Mouse (Mus musculus): ENCODE measurements around the gene Rrnad1. TPM values are rescaled to one million over a fixed set of nuclear protein-coding genes. Genes with fewer than 3 reads are reported as not detected.

Rrnad1 gene
- total RNA-seq, 2 experiments from 2014 or later: 12.4 to 16.3 TPM

DNA sequence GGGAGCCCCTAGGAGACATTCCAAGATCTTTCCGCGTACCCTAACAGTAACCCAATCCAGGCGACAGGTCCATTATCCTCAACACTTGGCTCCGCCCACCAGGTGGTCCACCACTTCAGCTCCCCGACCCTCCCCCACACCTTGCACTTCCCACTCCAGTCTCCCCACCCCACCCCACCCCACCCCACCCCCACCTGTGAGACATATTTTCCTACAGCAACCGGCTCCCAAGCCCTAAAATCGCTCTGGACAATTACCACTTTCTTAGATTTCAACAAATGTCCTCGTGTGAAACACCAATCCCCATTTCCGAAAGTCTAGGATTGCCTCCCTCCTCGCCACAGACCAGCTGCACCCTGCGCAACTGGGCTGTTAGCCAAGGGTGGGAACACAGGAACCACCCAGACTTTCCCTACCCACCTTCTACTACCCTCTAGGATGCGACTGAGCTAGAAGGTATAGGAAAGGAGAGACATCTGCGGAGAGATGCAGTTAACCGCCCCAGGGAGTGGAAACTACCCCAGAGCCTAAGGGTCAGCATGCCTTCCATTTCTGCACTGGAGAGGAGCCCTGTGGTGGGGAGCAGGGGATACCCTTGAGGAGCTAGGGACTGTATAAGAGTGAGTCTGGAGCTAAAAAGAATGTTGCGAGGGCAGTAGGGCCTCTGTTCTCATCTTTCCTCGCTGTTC is 18.9 kb upstream of the Rrnad1 start:
- no peak for DNase-seq

DNA sequence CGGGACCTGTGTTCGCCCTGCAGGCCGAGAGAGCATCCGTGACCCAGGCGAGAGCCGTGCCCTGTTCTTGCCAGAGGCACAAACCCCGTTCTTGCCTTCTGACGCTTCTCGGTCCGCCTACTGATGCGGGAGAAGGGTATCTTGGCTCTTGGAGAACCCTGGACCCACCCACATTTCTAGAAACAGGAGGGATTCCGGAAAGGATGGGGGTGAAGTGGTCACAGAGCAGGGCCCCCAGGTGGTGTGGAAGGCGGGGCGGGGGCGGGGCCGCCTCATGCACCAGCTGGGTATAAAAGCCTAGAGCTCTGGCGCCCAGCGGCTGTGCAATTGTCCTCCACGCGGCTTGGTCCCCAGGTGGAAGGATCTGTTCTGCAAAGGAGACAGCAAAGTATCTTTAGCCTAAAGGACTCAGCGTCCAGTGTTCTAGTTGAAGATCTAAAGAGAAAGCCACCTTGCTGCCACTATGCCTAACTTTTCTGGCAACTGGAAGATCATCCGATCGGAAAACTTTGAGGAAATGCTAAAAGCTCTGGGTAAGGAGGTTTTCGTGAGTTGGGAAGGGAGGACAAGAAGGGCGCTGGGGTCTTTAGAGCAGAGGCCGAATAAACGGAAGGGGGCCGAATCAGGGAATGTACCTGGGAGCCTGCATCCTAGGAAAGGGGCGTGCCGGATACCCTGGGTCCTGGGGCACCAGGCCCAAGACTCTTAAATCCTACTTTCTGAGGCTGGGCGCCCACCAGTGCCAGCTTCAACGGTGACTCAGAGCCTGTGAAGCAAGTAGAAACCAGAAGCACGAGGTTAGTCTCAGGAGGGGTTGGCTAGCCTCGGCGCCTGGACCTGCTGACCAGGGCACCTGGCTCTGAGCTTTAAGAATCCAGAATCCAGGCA is 18.1 kb upstream of the Rrnad1 start, which contains the start of gene Crabp2:
Crabp2 (plus strand) TSS at position 289 of the 888 bp plus-strand sequence.
- DNase-seq: peak; percentile 16

DNA sequence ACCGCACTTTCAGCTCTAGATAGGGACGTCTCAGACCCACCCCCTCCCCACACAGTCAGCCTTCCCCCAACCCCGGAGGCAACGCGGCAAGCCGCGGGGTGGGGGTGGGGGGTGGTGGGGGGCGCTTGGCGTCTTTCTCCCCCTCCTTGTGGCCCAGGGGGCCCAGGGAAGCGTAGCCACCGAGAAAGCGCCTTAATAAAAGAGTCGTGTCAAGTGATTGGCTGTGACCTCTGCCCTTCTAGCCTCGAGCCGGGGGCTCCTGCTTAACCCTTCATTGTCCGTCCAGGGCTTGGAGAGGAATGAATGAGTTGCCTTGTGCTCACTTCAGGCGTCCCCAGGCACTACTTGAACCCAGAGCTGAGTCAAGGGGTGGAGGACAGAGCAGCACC is 17.3 kb upstream of the Rrnad1 start:
- DNase-seq: no peak

DNA sequence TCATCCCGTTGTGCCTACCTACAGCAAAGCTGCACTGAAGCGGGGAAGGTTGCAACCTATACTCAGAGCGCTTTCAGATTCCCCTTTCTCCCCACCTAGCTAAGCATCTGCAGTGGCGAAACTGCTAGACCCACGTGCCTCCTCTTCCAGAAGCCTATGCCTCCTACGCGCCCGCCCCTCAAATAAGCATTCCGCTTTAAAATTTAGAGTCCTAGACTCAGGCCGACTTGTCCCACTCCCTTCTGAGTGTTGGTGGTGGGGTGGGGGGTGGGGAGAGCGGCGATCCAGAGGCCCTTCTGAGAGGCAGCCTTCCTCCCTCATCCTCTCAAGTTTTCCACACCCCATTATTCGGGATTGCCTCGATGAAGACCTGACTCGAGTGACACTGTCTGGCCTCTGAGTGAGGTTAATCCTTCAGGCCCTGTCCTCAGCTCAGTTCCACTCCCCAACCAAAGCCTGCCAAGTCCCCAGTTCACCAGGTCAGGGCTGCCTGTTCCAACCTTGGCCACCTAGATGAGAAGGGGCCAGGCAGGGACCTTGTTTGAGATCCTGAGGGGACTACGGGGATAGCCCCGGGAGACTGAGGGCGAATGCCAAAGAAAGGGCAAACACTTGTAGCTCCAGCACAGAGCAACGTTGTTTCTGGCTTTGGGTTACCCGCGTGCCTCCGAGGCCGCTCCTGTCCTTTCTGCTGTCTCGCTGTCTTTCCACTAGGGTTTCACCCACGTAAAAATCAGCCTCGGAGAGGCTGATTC is 16.7 kb upstream of the Rrnad1 start:
- peak; percentile 18 for DNase-seq

DNA sequence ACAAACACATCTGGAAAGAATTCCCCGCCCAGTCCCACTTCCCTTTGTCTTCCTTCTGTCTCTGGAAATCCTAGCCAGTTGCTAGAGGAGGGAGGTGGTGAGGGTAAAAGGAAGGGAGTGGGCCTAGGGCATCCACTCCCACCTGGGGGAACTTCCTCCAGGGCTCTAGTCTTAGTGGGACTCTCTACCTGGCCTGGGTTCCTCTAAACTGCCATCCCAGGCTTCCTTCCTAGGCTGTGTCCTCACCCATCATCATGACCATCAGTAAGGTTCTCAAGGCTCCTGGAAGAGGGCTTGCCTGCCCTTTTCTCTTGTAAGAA is 16.0 kb upstream of the Rrnad1 start:
- no peak for DNase-seq

DNA sequence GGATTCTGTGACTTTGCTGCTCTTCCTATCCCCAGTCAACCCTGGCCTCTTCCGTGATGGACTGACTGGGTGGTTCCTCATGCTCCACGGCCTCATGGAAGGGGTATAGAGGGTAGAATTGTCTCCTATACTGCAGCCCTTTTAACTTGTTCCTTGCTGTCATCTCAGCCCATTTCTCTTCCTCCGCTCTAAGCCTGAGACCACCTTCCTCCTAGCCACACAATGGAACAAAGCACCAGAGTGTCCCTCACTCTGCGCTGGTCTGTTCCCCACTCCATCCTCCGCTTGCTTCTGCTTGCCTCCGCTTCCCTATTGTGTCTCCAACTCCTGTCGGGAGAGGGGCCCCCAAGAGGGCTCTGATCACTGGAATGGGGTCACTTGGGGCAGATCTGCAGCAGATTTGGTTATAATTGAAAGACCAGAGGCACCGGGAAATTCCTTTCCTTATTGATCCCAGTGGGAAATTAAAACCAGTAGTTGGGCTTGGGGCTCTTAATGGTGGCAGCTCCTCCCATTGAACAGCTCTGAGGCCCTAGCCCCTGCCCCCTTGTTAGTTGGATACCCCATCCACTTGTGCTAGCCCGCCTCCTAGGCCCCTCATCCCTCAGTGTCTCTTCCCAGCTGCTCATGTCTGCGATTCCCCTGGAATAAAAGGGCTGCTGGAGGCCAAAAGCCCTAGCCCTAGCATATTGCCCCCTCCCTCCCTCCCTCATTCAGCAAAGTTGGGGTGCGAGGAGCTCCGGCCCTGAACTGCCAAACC is 15.4 kb upstream of the Rrnad1 start:
- DNase-seq: no peak

DNA sequence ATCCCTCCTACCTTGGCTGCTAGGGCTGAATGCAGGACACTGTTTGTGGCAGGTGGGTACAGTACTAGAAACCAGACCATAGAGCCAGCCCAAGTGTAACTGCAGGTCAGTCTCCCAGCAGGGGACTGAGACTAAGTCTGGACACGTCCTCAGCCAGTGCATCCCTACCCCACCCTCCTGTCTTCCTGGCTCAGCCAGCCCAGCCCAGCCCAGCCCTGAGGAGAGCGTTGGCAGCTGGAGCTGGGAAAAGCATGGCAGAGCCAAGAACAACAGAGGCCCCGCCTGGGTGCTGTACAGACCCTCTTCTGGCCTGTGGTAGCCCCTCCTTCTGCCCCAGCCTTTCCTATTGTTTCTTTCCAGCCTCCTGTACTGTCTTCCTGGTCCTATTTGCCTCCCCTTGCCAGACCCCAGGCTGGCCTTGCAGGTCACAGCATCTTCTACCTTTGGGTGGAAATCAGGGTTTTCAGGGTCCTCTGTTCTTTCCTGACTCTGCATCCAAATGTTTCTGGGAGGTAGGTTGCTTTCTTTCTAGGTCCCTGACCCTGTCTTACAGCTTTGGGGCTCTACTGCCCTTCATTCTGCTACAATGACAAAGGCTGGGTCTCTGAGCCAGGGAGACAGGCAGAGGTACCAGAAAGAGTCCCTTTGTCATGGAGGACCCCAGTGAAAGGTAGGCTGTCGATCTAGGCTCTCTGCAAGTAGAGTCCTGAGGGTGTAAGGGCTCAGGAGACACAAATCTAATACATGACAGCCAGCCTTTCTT is 14.5 kb upstream of the Rrnad1 start:
- DNase-seq: no peak

DNA sequence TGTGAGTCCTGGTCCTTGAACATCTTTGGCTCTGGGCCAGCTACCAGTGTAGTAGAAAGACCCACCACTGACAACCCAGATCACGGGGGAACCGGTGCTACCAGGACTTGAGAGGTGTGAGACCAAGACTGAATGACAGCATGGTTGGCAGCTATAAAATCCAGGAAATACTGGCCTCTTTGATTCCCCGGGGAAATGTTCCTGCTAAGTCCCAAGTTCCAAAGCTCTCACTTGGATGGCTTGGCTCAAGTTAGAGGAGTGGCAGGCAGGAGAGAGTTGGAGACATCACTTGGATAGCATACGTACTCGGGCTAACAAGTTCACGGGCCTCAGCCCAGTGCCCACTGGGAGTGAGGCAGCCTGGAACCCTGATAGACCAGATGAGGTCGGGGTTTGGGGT is 13.1 kb upstream of the Rrnad1 start:
- no peak for DNase-seq

DNA sequence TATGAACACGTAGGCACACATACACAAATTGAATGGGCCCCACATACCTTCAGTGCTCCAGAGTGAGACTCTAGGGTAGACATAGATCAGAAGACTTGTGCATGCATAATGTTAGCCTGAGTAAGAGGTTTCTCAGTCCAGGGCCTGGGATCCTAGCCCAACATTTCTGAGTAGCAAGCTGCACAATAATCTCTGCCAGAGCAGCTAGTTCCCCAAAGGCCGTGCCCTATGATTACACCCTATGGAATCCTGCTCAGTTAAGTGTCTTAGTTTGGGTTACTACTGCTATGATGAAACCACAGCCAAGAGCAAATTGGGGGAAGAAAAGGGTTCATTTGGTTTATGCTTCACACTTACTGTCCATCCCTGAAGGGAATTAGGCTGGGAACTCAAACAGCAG is 12.0 kb upstream of the Rrnad1 start:
- DNase-seq: no peak

DNA sequence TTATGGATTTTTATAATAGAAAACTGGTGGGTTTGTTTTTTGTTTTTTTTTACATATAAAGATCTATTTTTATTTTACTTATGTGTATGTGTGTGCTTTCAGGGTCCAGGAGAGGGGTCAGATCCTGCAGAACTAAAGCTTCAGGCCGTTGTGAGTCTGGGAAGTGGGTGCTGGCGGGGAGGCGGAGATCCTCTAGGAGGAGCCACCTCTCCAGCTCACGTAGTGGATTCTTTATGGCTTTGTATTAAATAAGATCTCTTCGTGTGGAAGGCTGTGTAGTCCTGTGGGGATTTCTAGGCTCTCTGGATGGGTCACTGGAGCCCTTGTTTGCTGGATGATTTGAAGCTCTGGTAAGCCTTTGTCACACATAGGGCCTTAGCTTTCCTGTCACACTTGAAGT is 10.1 kb upstream of the Rrnad1 start:
- no peak for DNase-seq

DNA sequence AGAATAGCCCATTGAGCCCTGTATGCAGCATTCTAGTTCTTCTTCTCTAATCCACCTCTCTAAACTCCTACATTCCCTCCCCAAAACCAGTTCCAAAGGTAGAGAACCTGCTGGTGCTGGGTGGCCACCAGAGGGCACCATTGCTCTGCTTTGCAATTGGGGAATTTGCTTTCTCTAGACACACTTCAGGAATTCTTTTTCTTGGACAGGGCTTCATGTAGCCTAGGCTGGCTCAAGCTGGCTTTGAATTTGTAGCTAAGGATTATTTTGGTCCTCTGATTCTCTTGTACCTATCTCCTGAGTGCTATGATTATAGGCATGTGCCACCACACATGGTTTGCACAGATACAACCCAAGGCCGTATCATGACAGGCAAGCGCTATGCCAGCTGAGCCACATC is 5.3 kb upstream of the Rrnad1 start:
- peak; percentile 92 for DNase-seq

DNA sequence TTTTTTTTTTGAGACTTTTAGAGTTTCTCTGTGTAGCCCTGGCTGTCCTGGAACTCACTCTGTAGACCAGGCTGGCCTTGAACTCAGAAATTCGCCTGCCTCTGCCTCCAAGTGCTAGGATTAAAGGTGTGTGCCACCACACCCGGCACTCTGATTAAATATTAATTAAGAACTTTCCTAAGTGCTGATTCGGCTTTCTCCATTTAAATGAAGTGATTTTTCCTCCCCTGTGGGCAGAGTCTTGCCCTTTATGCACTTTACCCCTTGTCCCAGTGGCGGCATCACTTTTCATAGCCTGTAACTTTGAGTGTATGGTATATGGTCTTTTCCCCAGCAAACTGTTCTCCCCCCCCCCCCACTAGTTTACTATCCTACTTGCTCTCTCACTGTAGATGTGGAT is 4.7 kb upstream of the Rrnad1 start:
- no peak for DNase-seq

DNA sequence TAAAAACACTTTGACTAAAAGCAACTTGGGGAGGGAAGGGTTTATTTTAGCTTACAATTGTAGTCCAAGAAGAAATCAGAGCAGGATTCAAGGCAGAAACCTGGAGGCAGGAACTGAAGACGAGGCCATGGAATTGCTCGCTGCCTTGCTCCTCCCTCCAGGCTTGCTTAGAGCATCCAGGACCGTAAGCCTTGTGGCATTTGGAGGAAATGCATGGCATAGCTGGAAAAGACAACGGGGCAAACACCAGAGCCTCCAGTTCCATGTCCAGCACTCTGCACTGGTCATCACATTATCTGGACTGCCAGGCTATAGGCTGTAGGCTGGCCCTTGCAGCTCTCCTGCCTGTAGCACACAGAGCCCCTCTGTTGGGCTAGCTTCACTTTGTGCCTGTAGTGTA is 4.0 kb upstream of the Rrnad1 start:
- no peak for DNase-seq

DNA sequence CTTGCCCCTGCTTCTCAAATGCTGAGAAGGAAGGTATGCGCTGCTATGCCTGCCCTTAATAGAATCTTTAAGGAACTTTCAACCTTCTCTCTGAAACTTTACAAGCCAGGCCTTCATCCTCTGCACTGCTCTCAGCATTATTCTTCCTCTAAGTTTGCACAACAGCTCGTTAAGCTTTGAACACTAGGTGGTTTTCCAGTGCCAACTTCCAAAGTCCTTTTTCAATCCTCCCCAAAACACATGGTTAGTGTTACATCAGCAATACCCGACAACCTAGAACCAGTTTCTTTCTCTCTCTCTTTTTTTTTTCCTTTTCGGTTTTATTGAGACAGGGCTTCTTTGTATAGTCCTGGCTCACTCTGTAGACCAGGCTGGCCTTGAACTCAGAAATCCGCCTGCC is 3.5 kb upstream of the Rrnad1 start:
- DNase-seq: no peak

DNA sequence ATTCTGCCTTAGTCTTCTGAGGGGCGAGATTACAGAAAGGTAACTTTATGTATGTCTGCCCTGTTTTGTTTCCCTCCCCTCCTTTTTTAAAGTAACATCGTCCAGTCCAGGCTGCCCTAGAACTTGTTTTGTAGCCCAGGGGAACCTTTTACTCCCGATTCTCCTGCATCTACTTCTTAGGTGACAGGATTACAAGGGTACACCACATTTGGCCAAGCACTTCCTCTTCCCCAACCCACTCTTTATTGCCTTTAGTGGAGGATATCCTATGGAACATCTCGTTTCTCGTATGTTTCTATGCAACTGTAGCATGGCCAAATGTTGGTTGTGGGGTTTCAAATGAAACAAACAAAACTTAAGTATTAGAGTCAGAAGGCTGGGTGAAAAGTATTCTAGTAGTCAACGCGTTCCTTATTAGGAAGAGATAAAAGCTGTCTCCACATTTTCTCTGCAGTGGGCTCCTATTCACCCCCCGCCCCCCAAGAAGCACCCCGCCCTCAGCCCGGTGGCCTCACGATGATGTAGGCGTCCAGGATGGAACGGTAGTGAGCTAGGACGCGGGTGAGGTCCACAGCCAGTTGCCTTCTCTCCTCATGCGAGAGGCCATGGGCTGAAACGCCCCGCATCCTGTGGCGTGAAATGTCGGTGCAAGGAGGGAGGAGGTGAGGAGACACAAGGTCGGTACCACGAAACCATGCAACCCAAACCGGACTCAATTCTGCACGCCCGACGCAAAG is 1.0 kb downstream of the Rrnad1 start:
- DNase-seq: no peak

DNA sequence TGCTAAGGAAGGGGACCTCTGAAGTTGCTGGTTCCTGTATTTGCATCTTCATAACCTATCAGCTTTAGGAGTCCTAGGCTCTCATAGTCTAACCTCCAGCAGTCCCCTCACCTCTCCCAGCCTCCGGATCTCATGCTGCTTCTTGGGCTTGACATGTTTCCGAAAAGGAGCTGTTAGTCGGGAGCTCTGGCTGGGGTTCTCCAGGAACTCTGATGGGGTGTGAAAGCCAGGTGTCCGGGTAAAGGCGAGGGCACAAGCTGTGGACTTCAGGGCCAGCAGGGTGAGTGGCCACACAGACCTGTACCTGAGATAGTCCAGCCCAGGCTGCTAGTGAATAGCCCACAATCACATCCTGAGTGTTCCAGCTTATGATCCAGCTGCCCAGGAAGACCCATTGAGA is 3.1 kb downstream of the Rrnad1 start:
- DNase-seq: no peak

DNA sequence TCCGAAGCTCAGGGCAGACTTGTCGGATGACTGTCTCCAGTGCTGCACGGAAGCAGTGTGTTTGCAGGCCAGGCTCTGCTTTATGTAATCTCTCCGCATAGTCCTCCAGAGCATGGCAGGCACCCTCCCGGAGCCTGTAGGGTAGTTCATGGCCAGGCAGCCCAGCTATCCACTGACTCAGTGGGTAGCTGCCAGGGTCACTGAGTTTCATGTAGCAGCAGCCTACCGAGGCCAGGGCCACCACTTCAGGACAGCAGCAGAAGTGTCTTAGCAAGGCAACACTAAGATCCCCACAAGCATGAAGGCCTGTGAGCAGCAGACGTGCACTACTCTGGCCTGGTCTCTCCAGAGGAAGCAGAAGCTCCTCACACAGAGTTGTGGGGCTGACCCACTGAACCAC is 5.5 kb downstream of the Rrnad1 start:
- peak; percentile 52 for DNase-seq

DNA sequence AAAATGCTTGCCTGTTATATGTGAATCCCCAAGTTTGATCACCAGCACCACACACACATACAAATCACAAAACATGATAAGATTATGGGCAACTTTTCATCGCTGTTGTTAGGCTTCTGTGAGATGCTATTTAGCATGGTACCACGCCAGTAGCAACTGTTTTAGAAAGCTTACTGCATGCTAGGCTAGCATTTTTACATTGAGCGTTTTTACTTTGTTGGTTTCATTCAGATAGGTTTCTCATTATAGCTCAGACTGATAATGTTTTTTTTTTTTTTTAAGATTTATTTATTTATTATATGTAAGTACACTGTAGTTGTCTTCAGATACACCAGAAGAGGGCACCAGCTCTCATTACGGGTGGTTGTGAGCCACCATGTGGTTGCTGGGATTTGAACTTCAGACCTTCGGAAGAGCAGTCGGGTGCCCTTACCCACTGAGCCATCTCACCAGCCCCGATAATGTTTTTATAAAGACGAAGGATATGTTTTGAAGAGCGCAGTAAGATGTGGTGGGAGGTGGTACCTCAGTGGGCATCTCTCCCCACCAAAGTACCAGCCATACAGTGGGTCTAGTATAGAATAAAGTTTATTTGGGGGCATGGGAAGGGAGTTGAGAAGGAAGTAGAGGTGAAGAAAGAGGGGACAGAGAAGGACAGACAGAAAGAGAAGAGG is 10.1 kb downstream of the Rrnad1 start:
- no peak for DNase-seq

DNA sequence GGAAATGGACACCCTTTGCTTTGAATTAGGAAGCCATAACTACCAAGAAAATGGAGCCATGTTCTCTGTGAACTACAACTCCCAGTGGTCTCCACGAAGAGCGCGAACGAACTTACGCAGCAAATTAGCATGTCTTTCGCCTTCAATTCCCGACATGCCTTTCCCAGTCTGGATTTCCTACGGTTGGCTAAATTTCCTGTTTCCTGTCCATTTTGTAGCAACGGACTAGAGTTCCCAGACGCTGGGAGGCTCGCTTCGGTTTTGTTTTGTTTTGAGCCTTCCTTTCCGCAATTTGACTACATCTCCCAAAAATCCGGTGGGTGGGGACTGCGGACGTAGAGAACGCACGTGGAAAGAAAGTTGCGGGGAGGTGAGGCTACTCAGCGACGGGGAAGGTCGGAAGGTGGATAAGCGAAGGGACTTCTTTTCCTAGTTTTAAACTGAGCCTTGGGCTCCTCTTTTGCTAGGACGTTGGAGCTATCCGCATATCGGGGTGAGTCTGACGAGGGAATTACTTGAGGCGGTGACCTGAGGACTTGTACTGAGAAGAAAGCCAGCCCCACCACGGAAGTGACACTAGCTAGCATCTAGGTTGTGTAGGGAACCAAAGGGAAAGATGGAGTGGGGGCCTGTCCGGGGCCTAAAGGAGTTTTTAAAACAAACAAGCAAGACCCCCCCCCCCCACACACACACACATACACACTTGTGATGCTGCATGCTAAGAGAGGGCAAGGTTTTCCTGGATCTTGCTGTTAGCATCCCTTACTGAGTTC is 11.0 kb downstream of the Rrnad1 start, which contains the start of gene Mrpl24:
Mrpl24 (plus strand) TSS at position 171 of the 773 bp plus-strand sequence.
- peak; percentile 80 for DNase-seq
